Mouse (Mus musculus) ES-Bruce4 (cell line): Measurements from ENCODE around the gene Med22.

ENCODE experiments used
- CTCF ChIP-seq: IDR thresholded peaks from one replicate; pipeline ENCODE4 v1.8.1; 2011; ENCODE audit warnings: low read depth, low read length
- POLR2A ChIP-seq: IDR thresholded peaks from one replicate; pipeline ENCODE4 v1.8.1; 2011; ENCODE audit warnings: low read length; ENCODE audit not compliant: insufficient read depth

DNA sequence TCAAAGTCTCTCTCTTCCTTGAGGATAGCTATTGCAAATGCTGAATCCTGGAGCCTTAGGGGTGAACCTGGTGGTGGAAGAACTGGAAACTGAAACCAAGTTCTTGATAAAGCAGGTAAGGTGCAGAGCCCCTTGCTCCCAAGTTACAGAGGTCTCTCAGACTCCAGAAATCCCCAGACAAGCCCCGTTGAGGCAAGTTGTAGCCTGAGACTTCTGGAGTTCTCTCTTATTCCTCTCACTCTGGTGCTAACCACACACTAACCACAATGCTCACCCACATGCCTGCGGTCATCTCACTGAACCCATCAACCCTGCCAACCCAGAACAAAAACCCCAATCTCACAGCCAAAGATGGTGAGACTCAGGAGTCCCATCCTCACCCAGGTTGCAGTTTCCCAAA, 24.8 kb upstream of the Med22 start:
- TF ChIP-seq CTCF (no peak), POLR2A (no peak)
